Mouse (Mus musculus) kidney, embryonic 16.5 days (tissue): ENCODE results near the gene Fndc1. TPM values are rescaled to one million over a fixed set of nuclear protein-coding genes. Genes with fewer than 3 reads are reported as not detected.

Source experiments
- ATAC-seq: fragments of 200-750 bp; cut with Nextera tagmentation; 2 replicates; pipeline ENCODE4 v1.8.0; 2017; ENCODE audit warnings: moderate TSS enrichment; ENCODE audit not compliant: low FRiP score, low TSS enrichment
- H3K27ac ChIP-seq: fragments of 300-500 bp; sonication (generic); 2 replicates; pipeline ENCODE4 v1.5.1; 2014; ENCODE audit warnings: low read length
- H3K27me3 ChIP-seq: fragments of 300-500 bp; sonication (generic); 2 replicates; pipeline ENCODE4 v1.6.1; 2014; ENCODE audit warnings: low read length, control low read depth, mixed read lengths; ENCODE audit not compliant: insufficient read depth
- H3K36me3 ChIP-seq: fragments of 300-500 bp; sonication (generic); 2 replicates; pipeline ENCODE4 v1.6.1; 2014; ENCODE audit warnings: low read length, control low read depth, mixed read lengths; ENCODE audit not compliant: insufficient read depth
- H3K4me1 ChIP-seq: fragments of 300-500 bp; sonication (generic); 2 replicates; pipeline ENCODE4 v1.6.1; 2014; ENCODE audit warnings: low read length, control low read depth, mixed read lengths; ENCODE audit not compliant: insufficient read depth
- H3K4me2 ChIP-seq: fragments of 300-500 bp; sonication (generic); replicated peaks from 2 replicates; pipeline ENCODE4 v1.6.1; 2014; ENCODE audit warnings: low read depth, low read length
- H3K4me3 ChIP-seq: fragments of 300-500 bp; sonication (generic); 2 replicates; pipeline ENCODE4 v1.5.1; 2014; ENCODE audit warnings: mild to moderate bottlenecking, low read length
- H3K9ac ChIP-seq: fragments of 300-500 bp; sonication (generic); replicated peaks from 2 replicates; pipeline ENCODE4 v1.6.1; 2014; ENCODE audit warnings: low read length
- H3K9me3 ChIP-seq: fragments of 300-500 bp; sonication (generic); 2 replicates; pipeline ENCODE4 v1.6.1; 2016; ENCODE audit warnings: low read length, control low read depth
- WGBS: fragments of 180-500 bp; shearing (Covaris S2); extraction: QIAGEN DNeasy Blood & Tissue Kit; methylation state at CpG from one replicate; pipeline ENCODE4 v1.1.7; 2014; 5-methylcytosine and 5-hydroxymethylcytosine counted together
- polyA plus RNA-seq: library from polyadenylated mRNA; unstranded; fragments of >200 nt; fragmentation: Nextera tagmentation; extraction: Ambion mirVana; gene quantifications from 2 replicates; pipeline ENCODE4 v1.2.1, GENCODE M21; 2015

Gene Fndc1
- polyA plus RNA-seq, 1 experiment from 2014 or later: 5.1 TPM

GRCm38 (mm10) chr17:7825416-7825815 is 1.7 kb downstream of the Fndc1 start:
- no peaks in the 10 kb centered on the region for H3K9me3 ChIP-seq
- H3K36me3 ChIP-seq: no peaks in the 10 kb centered on the region
- H3K4me3 ChIP-seq: no peak overlapping the region
- H3K27me3 ChIP-seq: peaks cover 41% of the 10 kb centered on the region
- no peak overlapping the region for H3K27ac ChIP-seq
- 62% methylated on average over 9 of the region's 9 CpGs for WGBS
- peaks cover 9% of the 10 kb centered on the region; the same call in 1 of the 2 replicates for H3K4me1 ChIP-seq
- H3K9ac ChIP-seq: no peak overlapping the region
- no peak overlapping the region for H3K4me2 ChIP-seq
- no peak for ATAC-seq

DNA sequence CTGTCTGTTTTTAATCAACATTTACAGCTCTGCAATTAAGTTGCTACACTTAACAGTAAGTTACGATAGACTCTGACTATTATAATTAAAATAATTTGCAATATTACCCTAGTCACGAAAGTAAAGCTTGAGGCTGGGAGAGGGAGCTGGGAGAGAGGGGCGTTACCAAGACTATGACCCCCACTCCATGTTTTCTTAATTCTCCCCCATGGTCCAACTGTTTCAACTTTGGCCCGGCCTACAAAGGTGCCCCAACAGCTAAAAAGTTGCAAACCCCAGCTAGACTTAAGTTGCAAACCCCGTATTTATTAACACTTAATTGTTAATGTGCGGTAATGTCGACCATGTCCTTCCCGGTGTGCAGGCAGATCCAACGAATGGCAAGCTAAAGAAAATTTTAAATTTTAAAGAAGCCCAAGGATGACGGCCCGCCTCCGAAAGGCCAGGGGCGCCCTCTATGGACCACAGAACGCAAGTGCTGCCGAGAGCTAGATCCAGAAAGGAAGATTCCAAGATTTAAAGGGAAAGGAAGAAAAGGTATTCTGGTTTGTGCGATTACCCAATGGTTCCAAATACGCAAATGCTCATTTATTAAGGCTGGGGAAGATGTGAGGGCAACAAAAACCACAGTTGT is 5.4 kb downstream of the Fndc1 start:
- Histone ChIP-seq H3K4me2 (no peak overlapping the region), H3K9me3 (no peaks in the 10 kb centered on the region), H3K9ac (no peak overlapping the region), H3K4me1 (peaks cover 6% of the 10 kb centered on the region), H3K4me3 (no peak overlapping the region), H3K27ac (no peak overlapping the region), H3K27me3 (peaks cover 18% of the 10 kb centered on the region), H3K36me3 (no peaks in the 10 kb centered on the region)
- 29% methylated on average over 17 of the region's 17 CpGs for WGBS
- no peak for ATAC-seq

- H3K4me1 ChIP-seq: peaks cover 6% of the 10 kb centered on the region; the same call in 1 of the 2 replicates
- H3K9me3 ChIP-seq: no peaks in the 10 kb centered on the region
- H3K36me3 ChIP-seq: no peaks in the 10 kb centered on the region
- peaks cover 4% of the 10 kb centered on the region; the same call in 1 of the 2 replicates for H3K27me3 ChIP-seq
- 87% methylated on average over 7 of the region's 7 CpGs for WGBS
- H3K4me3 ChIP-seq: no peak overlapping the region
- no peak overlapping the region for H3K9ac ChIP-seq
- H3K4me2 ChIP-seq: no peak overlapping the region
- ATAC-seq: no peak
- H3K27ac ChIP-seq: no peak overlapping the region
Measured at GRCm38 (mm10) chr17:7820176-7820575, 6.9 kb downstream of the Fndc1 start.

DNA sequence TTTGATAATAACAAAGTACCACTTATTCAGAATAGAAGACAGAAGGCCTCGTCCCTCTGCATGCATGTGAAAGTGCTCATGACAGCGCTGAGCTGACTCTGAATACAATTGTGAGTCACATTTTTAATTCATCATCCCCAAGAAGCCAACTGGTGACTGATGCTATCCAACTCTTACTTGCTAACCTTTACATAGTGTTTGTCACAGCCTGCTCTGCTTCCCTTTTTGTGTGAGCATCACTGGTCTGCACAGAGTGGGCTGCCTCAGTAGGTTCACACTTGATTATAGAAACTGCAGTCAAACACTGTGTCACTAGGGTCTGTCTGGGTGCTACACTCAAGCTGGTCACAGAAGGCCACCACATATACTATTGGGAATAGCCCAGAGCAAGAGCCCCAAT is 10.5 kb downstream of the Fndc1 start:
- Histone ChIP-seq H3K27me3 (no peaks in the 10 kb centered on the region), H3K4me2 (no peak overlapping the region), H3K36me3 (no peaks in the 10 kb centered on the region), H3K4me3 (no peak overlapping the region), H3K9ac (no peak overlapping the region), H3K4me1 (peaks cover 6% of the 10 kb centered on the region; the same call in 1 of the 2 replicates), H3K27ac (no peak overlapping the region), H3K9me3 (no peaks in the 10 kb centered on the region)
- WGBS: 78% methylated on average over 2 of the region's 2 CpGs
- no peak for ATAC-seq

- Histone ChIP-seq H3K4me3 (no peak overlapping the region), H3K9ac (no peak overlapping the region), H3K4me2 (no peak overlapping the region), H3K4me1 (peaks cover 6% of the 10 kb centered on the region; the same call in 1 of the 2 replicates), H3K27ac (no peak overlapping the region), H3K36me3 (no peaks in the 10 kb centered on the region), H3K27me3 (no peaks in the 10 kb centered on the region), H3K9me3 (no peaks in the 10 kb centered on the region)
- no peak for ATAC-seq
- 59% methylated on average over 3 of the region's 3 CpGs for WGBS
Measured at GRCm38 (mm10) chr17:7814433-7814832, 12.7 kb downstream of the Fndc1 start.

- Histone ChIP-seq H3K36me3 (no peaks in the 10 kb centered on the region), H3K4me1 (no peaks in the 10 kb centered on the region), H3K27me3 (no peaks in the 10 kb centered on the region), H3K9ac (no peak overlapping the region), H3K9me3 (no peaks in the 10 kb centered on the region), H3K27ac (no peak overlapping the region), H3K4me3 (no peak overlapping the region), H3K4me2 (no peak overlapping the region)
- ATAC-seq: no peak
- 90% methylated on average over 2 of the region's 2 CpGs for WGBS
Measured at GRCm38 (mm10) chr17:7808043-7808442, 19.1 kb downstream of the Fndc1 start.

DNA sequence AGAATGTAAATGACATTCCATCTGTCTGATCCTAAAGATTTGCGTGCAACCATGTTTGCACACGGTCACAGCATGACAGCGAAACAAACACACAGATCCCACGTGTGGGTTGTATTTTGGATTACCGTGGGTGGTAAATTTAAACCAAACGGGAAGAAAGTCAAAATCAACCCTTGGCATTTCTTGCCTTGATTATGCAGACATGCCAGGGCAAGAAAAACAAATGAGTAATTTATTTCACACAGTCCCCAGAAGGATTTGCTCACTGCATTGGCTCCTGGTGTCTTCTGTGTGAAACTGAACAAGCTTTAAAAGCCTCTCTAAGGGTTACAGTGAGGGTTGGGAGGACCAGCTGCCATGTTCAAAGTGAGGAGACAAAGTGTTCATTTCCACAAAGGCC is 22.0 kb downstream of the Fndc1 start:
- no peaks in the 10 kb centered on the region for H3K27me3 ChIP-seq
- no peak overlapping the region for H3K4me2 ChIP-seq
- H3K36me3 ChIP-seq: no peaks in the 10 kb centered on the region
- no peaks in the 10 kb centered on the region for H3K9me3 ChIP-seq
- WGBS: 58% methylated on average over 6 of the region's 6 CpGs
- no peak overlapping the region for H3K27ac ChIP-seq
- no peak overlapping the region for H3K4me3 ChIP-seq
- ATAC-seq: no peak
- no peak overlapping the region for H3K9ac ChIP-seq
- no peaks in the 10 kb centered on the region for H3K4me1 ChIP-seq

GRCm38 (mm10) chr17:7802483-7802882 is 24.6 kb downstream of the Fndc1 start:
- 73% methylated on average over 9 of the region's 9 CpGs for WGBS
- ATAC-seq: no peak

GRCm38 (mm10) chr17:7799894-7800293 is 27.2 kb downstream of the Fndc1 start:
- no peak overlapping the region for H3K27ac ChIP-seq
- ATAC-seq: no peak
- H3K36me3 ChIP-seq: no peaks in the 10 kb centered on the region
- H3K27me3 ChIP-seq: no peaks in the 10 kb centered on the region
- H3K4me3 ChIP-seq: no peak overlapping the region
- H3K4me1 ChIP-seq: no peaks in the 10 kb centered on the region
- WGBS: 76% methylated on average over 3 of the region's 3 CpGs
- no peak overlapping the region for H3K9ac ChIP-seq
- no peaks in the 10 kb centered on the region for H3K9me3 ChIP-seq
- H3K4me2 ChIP-seq: no peak overlapping the region

More at GRCm38 (mm10) chr17:7802483-7802882, 24.6 kb downstream of the Fndc1 start:
- no peak overlapping the region for H3K9ac ChIP-seq
- H3K36me3 ChIP-seq: no peaks in the 10 kb centered on the region
- no peak overlapping the region for H3K4me3 ChIP-seq
- H3K27me3 ChIP-seq: no peaks in the 10 kb centered on the region
- H3K4me1 ChIP-seq: no peaks in the 10 kb centered on the region
- no peaks in the 10 kb centered on the region for H3K9me3 ChIP-seq
- no peak overlapping the region for H3K4me2 ChIP-seq
- H3K27ac ChIP-seq: no peak overlapping the region

DNA sequence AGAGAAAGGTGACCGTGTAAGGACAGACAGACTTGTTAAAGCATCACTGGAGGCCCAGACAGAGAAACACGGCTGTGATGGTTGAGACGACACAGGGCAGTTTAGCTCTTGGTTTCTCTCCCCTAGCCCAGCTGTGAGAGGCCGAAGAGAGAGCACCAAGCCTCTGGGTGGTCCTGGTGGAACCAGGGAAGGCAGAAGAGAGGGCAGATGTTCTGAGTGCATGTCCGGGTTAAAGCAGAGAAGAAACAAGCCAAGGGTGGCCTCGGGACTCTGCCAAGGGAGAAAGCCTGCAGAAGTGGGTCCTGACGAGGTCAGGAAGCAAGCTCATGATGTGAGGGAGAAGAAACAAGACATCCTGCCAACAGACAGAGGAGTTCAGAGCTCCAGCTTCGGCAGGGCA is 31.5 kb downstream of the Fndc1 start:
- H3K4me1 ChIP-seq: no peaks in the 10 kb centered on the region
- H3K27me3 ChIP-seq: no peaks in the 10 kb centered on the region
- WGBS: 75% methylated on average over 8 of the region's 8 CpGs
- no peaks in the 10 kb centered on the region for H3K36me3 ChIP-seq
- H3K4me3 ChIP-seq: no peak overlapping the region
- no peak overlapping the region for H3K9ac ChIP-seq
- no peak overlapping the region for H3K27ac ChIP-seq
- no peak for ATAC-seq
- no peak overlapping the region for H3K4me2 ChIP-seq
- H3K9me3 ChIP-seq: no peaks in the 10 kb centered on the region
